Mouse (Mus musculus) 416B (cell line): ENCODE results near the gene Abhd6.

ENCODE experiments used
- DNase-seq: peaks from one replicate; pipeline ENCODE4 v3.0.0; 2011; ENCODE audit warnings: low read depth

Abhd6 gene

GRCm38 (mm10) chr14:8032087-8032944 lies 29.6 kb downstream of the Abhd6 start:
- peak; percentile 23 for DNase-seq

GRCm38 (mm10) chr14:8034561-8034960 lies 31.9 kb downstream of the Abhd6 start:
- DNase-seq, result no peak

DNA sequence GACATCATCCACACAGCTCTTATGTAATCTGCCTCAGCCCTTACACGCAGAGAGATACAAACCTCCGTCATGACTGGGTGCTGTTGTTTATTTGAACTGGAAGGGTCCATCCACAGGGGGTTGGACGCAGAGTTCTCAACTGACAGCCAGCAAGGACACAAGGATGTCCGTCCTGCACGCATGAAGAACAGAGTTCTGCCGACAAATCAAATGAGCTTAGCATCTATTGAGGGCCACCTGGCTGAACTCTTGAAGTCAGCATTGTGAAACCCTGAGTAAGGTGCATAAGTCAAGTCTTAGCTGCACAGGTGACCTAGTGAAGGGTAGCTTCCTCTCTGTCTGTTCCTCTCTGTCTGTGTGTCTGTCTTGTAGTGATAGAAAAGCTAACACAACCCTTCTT lies 33.2 kb downstream of the Abhd6 start:
- DNase-seq, result no peak

DNA sequence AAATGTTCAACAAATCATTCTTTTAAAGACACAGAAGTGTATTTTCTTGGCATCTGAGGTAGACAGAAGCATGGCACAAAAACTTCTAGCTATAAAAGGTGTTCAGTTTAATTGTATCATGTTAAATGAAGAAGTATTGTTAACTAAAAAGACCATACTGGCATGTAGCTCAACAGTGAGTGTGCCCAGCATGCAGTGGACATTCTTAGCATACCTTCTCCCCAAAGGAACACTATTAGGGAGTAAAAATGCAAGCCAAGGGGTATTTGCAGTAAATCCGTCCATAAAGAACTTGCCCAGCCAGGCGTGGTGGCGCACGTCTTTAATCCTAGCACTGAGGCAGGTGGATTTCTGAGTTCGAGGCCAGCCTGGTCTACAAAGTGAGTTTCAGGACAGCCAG lies 33.7 kb downstream of the Abhd6 start:
- DNase-seq, result no peak

DNA sequence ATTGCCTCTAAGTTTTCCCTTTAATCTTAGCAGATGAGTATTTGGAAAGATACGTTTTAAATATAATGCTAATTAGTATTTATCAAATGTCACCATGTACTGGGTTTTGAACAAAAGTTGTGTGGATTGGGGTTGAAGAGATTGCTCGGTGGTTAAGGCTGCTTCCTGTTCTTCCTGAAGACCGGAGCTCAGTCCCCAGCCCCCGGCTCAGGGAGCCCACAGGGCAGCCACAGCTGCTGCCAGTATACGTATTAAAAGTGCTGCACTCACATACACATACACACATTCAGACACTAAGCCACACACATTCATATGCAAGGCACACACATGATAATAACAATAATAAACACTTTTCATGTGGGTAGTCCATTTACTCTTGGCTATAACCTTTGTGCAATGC lies 35.4 kb downstream of the Abhd6 start:
- peak; percentile 45 for DNase-seq

GRCm38 (mm10) chr14:8038791-8039448 lies 36.2 kb downstream of the Abhd6 start:
- peak; percentile 47 for DNase-seq

DNA sequence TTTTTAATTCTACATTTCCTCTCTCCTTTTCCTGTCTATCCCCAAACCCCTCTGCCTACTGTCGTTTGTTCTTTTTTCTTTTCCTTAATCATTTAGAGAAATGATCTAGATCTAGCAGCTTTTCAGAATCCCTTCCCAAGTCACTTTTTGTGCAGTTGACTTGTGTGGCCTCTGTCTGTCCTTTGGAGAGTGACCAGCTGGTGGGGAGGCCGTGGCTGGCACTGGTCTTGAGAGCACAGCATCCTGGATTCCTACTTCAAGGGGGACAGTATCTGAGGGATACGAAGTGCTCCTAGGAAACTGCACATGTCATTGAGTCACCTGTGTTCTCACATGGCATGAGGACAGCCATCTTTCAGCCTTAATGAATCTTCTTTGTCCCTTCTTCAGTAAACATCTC lies 37.5 kb downstream of the Abhd6 start:
- no peak for DNase-seq

DNA sequence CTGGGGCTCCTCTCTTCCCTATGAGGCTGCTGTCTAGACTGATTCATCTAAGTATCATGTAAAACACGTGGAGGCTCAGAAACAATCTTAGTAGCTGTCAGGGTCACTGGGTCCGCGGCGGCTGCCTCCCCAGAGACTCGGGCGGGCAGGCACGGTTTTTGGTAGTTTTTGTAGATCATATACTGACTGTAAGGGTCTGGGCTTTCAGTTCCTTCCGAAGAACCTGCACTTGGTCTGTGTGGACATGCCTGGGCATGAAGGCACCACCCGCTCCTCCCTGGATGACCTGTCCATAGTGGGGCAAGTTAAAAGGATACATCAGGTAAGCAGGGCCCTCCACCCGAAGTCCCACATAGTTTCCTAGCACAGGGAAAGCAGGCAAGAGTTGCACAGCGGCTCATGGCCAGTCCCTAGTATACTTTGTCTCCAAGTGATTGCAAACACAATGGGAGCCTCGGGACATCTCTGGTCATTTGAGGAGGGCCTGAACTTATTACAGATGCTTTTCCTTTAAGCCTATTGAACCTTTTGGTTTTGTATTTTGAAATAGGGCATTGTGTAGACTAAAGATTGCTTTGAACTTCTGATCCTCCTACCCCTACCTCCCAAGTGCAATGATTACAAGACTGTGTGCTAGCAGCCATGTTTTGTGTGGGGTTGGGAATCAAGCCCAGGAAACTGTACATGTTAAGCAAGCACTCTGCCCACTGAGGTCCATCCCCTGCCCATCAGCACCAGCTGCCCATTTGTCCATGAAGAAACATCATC lies 38.4 kb downstream of the Abhd6 start:
- no peak for DNase-seq

DNA sequence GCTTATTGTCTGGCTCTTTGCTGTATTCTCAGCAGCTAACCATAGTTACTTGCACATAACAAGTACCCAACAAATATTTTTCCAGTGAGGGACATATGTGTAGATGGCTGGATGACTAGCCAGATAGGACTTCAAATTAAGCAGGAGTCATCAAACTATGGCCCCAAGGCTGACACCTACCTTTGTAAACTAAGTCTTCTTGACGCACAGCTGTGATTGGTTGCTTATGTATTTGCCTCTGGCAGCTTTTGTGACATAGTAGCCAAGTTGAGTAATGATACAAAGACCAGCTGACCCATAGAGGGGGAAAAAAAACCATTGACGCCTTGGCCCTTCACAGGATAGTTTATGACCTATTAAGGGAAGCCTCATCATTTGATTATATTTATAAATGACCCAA lies 39.4 kb downstream of the Abhd6 start:
- no peak for DNase-seq

DNA sequence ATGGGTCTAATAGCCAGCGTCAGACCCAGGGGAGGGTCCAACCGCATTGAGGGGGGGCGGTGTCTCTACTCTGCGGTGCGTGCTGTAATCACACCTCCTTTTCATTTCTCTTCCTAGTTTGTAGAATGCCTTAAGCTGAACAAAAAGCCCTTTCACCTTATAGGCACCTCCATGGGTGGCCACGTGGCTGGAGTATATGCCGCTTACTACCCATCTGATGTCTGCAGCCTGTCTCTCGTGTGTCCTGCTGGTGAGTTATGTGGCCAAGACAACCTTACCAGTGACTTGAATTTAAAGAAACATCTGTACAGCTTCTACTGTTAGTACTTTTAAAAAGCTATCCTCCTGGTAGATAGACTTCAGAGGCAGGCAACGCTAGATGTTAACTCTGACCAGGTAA lies 39.9 kb downstream of the Abhd6 start:
- DNase-seq, result no peak

- peak; percentile 91 for DNase-seq
These were observed 41.6 kb downstream of the Abhd6 start for GRCm38 (mm10) chr14:8044330-8044729.

DNA sequence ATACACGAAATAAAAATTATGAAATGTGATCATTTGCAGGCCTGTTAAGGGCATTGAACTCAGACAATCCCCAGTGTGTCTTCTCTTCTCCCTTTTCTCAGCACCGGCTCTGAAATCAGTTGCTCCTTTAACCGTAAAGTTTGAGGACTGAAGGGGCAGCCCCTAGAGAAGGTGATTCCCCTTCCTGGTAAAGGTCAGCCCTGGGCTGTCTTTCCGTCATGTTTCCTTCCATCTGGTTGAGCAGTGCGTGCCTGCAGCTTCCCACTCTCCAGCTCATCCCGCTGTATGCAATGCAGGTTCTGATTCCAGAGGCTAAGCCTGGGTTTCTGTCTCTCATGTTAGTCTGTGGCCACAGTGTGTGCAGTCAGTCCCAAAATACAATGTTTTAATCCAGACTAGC lies 42.1 kb downstream of the Abhd6 start:
- DNase-seq, result no peak

DNA sequence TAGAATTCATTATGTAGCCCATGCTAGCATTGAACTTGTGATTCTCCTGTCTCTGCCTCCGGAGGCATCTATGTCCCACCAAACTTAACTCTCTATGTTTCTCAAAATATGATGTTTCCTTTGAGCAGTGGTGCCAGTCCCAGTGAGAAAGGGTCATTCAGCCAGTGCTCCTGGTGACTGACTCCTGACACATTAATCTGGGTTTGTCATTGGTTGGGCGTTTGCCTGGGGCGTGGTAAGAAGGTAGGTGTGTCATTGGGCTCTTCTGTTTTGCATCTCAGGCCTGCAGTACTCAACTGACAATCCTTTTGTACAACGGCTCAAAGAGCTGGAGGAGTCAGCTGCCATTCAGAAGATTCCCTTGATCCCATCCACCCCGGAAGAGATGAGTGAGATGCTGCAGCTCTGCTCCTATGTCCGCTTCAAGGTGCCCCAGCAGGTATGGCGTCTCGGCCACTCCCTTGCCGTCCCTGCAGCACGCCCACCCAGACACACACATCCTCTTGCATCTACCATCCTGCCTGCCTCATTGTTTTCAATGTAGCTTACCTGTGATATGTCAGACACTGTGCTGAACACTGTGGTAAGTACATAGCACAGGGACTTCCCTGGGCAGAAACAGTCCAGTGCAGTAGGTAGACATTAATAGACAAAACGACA lies 42.6 kb downstream of the Abhd6 start:
- DNase-seq, result no peak

DNA sequence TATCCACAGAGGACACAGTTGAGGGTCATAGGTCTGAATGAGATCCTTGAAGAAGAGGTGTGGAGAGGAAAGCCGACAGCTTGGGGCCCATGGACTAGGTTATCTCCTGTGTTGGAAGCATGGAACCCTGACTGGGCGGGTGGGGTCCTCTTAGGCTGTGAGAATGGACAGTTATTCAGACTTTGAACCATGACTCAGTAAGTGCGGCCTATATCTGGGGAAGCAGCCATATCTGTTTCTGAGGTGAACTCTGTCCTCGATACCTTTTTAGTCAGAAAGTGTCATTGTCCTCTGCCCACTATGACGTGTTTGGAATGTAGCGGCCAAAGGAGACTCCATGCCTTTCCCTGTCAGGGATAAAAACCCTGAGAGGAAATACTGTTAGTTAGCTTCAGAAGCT lies 44.1 kb downstream of the Abhd6 start:
- no peak for DNase-seq

DNA sequence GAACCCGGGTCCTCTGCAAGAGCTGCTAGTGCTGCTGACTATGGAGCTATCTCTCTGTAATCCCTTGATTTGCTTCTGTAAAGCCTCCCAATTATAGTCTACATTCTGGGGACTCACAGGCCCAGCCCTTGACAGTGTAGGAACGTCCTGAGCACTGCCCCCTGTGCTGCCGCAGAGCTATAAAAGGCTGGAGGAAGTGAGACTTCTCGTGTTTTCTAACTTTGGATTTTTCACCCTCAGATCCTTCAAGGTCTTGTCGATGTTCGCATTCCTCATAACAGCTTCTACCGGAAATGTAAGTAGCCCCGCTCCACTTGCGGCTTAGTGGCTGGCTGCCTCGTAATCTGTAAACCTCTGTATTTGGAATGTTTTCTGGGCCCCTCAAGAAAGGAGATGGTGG lies 46.6 kb downstream of the Abhd6 start:
- DNase-seq, result no peak

DNA sequence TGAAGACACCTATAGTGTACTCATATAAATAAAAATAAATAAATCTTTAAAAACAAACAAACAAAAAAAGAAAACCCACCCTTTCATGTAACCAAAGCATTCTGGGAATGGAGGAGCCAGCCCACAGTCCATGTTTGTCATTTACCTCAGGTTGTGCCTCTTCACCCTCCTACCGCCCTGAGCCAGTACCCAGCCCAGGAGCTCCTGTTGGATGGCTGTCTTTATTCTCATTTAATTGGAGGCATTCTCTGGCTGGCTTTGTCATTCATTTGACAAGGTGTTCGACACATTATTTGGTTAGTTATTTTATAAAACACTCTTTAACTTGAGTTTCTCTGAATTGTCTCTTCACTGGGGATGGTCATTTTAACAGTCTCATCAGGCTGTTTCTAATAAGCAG lies 49.2 kb downstream of the Abhd6 start:
- DNase-seq, result no peak

GRCm38 (mm10) chr14:8052661-8053060 lies 50.0 kb downstream of the Abhd6 start:
- DNase-seq, result no peak

GRCm38 (mm10) chr14:8054310-8055102 lies 51.8 kb downstream of the Abhd6 start:
- DNase-seq, result no peak

DNA sequence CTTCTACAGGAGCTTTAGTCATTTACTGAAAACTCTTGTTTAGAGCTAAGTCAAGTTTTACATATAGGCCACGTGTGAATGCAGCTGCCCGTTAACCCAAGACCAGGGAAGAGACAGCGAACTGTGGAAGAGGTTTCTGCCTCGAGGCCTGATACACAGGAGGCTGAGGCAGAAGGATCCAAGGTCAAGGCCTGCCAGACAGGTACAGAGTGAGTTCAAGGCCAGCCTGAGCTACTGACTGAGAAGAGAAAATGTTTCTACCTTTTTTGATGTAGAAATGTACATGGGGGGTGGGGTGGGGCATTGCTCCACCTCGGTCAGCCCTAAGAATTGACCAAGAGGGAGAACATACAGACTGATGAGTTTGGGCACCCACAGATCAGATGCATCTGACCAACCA lies 53.4 kb downstream of the Abhd6 start:
- no peak for DNase-seq

GRCm38 (mm10) chr14:8059938-8060337 lies 57.2 kb downstream of the Abhd6 start:
- DNase-seq, result peak; percentile 45

DNA sequence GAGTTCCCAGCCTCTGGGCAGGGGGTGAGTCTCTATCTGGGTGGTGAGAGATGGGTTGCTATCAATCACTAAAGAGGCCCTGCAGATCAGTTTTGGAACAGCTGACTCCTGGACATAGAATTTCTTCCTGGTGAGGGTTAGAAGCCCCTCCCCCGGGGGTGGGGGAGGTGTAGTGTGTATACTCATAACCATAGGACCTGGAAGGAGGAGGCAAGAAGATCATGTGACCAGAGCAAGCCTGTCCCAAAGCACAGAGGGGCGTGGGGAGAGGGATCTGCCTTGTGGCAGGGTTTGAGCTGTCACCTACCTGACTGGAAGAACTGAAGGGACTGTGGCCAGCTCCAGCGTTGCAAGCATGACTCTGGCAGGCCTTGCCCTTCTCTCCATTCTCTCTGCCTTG lies 59.4 kb downstream of the Abhd6 start:
- no peak for DNase-seq
